Mouse (Mus musculus): Measurements from ENCODE around the gene Afap1l2.

The Afap1l2 gene

DNA sequence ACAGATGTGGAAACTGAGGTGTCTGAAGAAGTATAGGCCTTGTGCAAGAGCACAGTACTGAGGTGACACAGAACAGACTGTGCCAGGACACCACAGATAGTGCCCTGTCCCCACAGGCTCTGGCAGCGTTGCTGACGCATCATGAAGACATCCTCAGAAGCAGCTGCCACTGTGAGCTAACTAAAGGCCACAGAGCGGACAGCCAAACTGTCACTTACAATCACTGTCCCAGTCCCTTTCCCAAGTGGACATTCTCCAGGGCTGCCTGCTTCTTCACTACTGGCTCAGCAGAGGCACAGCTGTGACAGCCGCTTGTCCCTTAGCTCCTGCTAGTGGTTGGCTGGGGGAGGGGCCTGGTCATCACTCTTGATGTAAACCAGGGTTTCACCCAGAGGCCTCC lies 33.9 kb downstream of the Afap1l2 start:
- no peak for DNase-seq

DNA sequence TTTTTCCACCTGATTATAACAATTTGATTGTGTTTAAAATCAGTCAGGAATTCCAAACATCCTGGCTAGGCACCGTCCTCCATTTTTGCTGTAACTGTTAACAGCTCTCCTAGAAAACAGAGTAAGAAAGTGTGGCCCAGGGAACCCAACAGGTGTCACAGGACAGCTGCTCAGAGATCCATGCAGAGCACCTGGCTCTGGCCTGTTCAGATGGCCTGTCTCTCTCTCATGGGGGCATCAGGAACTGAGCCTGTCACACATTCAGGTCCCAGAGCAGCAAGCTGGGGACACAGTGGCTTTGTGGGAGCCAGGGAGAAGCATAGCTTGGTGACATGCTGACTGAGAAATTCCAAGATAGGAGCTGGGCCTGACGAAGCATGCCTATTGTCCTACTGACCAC lies 35.3 kb downstream of the Afap1l2 start:
- no peak for DNase-seq

DNA sequence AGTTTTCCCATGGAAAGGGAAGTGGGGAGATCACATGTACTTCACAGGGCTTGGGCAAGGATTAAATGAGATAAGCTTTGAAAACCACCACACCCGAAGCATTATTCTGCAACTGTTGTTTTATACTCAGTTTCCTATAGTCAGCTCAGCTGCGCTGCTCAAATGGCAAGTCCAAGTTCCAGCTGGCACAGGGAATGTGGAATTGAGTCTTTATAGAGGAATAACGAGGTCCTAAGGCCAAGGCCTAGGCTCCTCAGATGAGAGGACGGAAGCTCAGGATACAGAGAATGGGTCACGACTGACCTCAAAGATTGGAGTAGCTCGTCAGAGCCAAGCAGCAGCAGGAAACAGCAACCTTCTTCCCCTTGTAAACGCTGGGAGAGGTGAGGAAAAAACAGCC lies 36.7 kb downstream of the Afap1l2 start:
- DNase-seq, result peak; percentile 55 to 63

DNA sequence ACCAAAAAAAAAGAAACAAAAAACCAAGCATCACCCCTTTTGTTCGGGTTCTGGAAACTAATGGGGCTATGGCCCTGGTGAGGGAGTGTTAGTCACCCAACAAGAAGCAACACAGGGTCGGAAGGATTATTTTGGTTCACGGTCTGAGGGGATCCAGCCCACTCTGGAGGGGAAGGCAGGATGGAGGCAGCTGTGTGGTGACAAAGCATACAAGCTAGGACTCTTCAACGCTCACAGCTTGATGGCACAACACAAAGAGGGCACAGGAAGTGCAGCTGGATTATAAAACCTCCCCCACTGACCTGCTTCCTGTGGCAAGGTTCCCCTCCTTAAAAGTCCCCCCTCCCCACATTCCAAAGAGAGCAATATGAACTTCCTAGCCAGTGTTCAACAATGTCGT lies 44.2 kb downstream of the Afap1l2 start:
- DNase-seq, result no peak

DNA sequence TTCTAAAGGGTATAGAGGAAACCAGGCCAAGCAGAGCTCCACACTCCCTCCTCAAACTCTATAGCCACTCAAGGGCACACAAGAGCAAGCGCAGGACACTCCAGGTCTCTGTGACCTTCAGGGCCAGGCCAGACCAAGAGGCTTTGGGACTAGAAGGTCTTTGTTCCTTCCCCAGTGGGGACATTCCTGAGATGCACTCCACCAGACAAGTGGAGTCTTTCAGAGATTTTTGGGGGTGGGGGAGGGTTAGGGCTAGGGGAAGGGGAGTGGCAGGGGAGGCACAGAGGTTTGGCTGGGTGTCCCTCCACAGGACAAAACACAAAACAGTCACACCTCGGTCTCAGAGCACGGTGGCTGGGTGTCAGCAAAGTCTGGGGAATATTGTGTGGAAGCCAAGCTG lies 48.4 kb downstream of the Afap1l2 start:
- DNase-seq, result no peak

DNA sequence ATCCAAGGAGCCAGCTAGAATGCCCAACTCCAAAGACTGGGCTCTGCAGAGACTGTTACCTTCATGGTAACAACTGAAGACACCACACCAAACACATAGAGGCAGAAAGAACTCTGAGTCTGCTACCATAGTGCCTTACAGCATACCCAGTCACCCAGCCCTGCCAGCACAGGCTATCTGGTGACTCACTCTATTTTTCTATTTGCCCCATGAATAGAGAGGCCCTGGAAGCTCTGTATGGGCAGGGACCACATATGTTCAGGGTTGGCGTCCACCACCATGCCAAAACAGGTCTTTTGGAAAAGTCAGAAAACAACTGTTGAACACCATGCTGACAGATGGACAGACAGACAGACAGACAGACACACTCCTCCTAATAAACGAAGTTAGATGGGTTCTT lies 49.0 kb downstream of the Afap1l2 start:
- DNase-seq, result no peak

DNA sequence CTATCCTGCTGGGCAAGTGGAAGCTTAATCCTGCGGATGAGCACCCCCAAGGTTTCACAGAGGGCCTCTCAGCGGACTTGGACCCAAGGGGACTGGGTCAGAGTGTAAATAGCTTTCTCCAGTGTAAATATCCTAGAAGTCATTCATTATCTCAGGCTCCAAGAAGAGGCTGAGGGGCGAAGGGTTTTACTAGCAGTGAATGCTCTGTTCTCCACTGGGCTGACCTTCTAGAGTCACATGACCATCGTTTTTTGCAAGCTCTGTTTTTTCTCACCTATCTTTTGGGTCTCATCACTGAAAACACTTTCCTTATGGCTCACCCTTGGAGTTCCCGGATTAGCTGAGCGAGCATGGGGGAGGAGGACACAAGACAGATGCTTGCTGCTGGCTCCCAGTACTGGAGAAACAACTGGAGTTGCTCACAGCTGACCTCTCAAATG lies 49.4 kb downstream of the Afap1l2 start:
- peak; percentile 72 to 88 for DNase-seq

DNA sequence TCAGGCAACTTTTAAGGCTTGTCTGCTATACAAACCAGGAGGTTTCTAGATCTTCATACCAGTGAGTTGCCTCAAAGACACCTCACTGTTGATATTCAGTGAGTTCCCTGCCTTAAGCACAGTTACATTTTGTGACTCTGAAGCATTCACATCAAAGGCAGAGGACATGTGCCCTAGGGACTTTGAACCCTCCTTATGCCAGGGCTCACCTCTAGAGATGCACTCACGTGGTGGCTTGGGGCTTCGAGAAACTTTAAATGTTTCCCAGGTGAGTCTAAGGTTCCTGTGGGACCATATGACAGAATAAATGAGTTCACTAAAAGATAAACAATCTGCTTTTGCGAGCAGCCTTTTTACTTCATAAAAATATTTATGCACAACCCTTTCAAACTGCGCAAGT lies 50.0 kb downstream of the Afap1l2 start:
- DNase-seq, result peak; percentile 66 to 68

DNA sequence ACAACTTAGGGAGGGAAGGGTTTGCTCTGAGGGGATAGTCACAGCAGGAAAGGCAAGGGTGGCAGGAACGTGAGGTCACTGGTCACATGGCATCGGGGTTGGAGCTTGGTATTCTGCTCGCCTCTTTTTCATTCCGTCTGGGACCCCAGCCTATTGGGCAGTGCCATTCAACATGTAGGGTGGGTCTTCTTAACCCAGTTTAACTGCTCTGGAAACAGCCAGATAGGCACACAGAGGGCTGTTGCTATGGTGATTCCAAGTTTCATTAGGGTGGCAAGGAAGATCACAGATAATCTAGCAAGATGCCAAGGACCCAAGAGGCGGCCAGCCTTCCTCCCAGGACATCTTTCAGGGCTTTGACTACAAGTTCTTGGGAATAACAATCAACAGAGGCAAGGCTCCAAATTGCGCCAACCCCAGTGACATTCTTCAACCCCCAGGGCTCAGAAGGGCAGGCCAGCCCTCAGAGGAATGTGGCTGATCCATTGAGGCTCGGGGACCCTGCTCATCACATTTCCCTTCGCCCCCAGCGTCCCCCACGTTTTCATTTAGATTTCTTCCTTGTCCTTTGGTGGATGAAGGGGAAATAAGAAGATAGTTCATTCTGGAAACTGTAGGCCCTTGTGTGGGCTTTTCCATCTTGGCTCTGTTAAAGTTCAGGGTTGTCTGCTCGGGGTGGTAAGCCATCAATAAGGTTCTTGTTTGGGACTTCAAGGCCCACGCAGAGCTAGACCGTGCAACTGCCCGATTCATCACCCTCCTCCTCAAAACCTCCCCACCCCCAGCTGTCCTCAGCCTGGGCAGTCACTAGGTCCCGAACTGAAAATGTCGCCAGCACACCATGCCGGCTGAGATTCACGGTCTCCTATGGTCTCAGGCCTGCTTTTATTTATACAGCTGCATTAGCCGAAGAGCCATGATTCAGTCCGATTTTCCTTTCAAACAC lies 52.2 kb downstream of the Afap1l2 start:
- no peak for DNase-seq

DNA sequence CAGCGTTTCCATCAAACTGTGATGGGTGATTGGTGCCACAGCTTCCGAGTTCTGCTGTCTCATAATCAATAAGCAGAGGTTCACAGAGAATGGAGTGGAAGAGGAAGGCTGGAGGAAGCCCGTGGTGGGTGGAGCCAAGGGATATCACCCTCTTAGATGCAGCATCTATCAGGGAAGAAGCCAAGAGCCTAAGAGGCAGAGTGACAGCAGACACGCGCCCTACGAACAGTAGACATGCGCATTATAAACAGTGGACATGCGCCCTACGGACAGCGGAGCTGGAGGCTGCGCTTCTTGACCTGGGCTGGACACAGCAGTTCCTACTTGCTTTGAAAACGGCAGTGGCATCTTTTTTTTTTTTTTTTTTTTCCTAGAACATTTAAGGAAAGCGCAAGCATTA lies 53.2 kb downstream of the Afap1l2 start:
- no peak for DNase-seq

DNA sequence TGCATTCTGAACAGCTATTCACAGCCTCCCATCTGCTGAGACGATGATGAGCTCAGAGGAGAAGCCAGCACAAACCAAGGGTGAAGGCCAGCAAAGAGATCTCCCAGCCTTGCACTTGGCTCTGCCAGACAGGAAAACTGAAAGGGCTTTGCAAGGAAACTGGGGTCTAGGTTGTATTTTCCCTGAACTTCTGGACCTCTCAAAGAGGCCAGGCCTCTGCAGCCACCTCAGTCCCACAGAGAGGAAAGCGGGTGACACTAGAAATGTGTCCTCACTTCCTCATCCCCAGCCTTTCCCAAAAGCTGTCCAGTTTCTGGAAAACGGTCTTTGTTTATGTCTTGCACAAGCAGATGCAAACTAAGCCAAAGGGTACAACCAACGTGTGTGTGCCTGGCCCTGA lies 54.2 kb downstream of the Afap1l2 start:
- DNase-seq, result peak; percentile 29 to 32

DNA sequence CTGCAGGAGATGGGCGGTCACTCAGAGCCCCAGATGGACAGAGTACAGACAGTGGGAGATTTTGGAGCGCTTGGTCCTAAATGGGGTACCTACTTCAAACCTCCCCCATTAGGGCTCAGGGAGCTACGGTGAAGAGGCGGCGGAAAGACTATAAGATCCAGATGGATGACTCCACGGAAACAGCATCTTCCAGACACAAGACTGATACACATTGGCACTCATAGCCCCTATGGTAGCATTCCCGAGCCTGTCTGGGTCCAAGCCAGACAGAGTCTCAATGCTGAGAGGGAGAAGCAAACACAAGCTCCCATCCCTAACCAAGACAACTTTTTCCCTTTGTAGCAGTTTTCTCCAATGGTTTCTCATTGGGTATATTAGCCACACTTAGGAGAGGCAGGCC lies 57.2 kb downstream of the Afap1l2 start:
- no peak for DNase-seq

DNA sequence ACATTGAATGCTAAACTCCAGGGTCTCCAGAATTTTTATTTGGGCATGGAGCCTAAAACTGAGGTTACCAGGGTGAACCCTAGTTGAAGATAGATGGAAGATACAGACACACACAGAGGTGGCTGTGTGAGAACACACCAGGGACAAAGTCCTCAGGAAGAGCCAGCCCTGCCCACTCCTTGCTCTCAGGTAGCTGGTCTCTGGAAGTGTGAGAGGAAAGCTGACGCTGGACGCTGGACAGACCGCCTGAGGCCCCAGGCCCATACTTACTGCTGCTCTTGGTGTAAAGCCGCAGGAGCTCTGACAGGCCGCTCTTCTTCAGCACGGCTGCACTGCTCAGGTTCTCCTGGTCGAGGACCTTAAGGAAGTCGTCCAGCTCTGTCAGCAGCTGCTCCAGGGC lies 58.2 kb downstream of the Afap1l2 start:
- peak in 1 of 2 experiments; percentile 51 for DNase-seq

DNA sequence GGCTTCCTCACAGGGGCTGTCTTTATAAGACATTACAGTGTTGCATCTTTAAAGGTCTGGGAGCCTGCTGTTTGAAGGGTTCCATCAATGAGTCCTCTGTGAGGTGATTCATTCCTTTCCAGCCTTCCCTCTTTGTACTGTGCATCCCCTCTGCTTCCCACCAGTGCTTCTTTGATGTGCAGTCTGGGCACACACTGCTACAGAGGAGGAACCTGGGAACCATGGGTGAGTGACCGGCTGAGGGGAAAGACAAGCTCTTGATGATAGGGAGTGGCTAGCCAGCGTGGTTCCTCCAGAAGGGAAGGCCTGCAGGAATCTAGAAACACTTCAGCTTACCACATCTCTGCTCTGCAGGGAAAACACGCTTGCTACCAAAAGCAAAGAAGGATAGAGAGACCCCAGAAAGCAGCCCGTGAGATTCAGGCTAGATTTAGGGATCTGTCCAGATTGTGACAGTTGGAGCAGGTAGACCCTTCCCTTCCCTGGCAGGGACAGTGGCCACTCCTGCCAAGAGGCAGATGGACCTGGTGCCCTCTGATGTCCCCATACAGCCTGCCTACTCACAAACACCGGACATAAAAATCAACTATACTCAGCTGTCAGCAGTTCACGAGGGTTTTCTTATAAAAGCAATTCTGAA lies 59.9 kb downstream of the Afap1l2 start:
- DNase-seq, result no peak

DNA sequence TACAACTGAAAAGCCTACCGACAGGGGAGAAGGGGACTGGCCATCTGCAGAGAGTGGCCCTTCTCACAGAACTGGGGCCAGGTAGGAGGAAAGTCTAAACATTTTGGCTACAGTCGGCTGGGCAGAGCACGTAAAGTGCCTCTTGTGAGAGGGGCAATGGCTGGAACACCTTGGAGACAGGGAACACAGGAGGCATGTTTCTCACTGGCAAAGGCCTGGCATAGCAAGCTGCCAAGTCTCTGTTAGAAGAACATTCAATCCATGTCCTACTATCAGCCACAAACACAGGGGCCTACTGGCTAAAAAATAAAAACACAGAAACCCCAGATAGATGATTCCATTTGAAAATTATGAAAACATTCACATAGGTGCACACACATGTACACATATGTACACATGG lies 61.3 kb downstream of the Afap1l2 start:
- peak; percentile 44 to 55 for DNase-seq

DNA sequence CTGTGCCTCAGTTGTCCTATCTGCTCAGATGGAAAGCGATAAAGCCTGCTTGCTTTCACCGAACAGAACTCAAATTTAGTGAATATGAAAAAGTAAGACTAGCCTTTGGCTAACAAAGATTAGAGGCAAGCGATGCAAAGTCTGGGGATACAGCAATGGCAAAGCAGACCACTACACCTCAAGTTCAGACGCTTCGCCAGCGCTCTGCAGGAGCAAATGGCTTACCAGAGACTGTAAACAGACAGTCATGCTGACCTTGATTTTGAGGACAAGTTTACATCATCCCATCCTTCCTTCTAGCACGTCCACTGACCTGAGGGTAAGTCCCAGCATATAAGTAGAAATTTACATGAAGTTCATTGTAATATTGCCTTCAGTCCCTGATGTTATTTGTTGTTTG lies 61.8 kb downstream of the Afap1l2 start:
- DNase-seq, result no peak

DNA sequence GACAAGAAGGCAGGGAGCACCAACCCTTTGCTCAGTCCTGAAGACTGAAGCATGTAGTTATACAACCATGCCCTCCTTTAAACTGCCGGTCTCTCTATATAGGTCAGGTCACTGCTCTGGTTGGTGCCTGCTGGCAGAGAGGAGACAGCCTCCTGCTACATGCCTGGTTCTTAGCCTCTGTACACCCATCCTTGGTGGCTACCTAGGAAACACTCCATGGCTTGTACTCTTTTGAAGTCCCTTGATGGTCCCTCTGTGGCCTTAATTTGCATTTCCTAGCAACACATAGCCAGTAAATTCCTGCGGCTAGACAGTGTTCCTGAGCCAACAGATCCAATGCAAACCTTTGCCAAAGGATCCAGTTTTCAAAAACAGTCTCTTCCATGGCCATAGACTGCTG lies 62.4 kb downstream of the Afap1l2 start:
- no peak for DNase-seq

DNA sequence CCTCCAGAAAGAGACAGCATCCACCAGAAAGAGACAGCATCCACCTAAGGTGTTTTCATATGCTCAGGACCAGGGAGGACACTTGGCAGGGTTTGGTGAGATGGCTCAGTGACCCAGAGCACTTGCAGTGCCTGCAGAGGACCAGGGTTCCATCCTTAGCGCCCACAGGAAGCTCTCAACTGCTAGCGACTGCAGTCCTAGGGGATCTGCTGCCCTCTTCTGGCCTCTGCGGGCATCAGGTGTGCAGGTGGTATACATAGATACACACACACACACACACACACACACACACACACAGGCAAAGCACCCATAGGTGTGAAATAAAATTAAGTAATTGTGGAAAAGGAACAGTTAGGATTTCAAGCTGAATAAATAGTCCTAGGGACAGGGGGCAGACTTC lies 63.2 kb downstream of the Afap1l2 start:
- peak in 1 of 2 experiments; percentile 38 for DNase-seq

DNA sequence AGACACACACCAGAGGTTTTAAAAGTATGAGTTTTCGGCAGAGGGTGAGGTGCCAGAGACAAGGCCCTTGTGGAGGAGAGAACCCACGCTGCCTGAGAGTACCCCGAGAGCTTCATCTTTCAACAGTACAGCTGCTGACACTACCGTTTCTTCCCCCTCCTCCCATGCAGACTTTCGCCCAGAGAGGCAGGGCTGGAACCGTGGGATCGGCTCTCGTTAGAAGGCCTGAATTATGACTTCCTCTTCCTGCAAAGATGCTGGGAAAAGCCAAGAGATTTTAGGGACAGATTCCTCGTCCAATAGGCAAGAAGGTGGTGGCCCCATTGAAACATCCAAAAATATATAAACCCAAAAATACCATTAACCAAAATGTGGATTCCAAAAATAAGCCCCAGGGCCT lies 63.8 kb downstream of the Afap1l2 start:
- peak; percentile 60 to 77 for DNase-seq

DNA sequence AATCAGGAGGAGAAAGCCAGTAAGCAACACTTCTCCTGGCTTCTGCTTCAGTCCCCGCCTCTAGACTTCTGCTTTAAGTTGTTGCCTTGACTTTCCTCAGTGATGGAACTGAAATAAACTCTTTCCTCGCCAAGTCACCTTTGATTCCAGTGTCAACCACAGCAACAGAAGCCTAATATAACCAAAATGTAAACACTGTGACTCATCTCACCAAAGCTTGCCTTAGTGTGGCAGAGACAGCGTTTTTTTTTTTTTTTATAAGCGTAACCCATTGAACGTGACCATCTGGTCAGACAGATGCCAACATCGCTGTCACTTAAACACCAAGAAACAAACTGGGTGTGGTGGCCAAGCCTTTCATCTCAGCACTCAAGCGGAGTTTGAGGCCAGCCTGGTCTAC lies 65.8 kb downstream of the Afap1l2 start:
- no peak for DNase-seq

DNA sequence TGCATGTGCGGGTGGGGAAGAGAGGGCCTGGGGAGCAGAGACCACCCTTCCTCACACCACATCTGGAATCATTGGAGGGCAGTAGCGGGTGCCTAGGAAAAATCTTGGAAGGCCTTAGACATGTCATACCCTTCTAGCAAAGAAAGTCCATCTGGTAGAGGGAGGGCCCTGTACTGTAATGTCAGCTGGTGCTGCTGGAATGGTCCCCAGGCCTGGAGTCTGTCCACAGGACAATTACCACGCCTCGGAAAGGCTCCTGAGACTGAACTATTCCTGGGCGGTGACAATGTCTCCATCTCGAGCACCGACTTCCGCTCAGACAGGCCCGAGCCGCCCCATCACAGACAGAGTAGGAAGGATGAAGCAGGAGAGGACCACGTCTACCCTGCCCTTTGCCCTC lies 67.5 kb downstream of the Afap1l2 start:
- DNase-seq, result peak; percentile 45 to 50

DNA sequence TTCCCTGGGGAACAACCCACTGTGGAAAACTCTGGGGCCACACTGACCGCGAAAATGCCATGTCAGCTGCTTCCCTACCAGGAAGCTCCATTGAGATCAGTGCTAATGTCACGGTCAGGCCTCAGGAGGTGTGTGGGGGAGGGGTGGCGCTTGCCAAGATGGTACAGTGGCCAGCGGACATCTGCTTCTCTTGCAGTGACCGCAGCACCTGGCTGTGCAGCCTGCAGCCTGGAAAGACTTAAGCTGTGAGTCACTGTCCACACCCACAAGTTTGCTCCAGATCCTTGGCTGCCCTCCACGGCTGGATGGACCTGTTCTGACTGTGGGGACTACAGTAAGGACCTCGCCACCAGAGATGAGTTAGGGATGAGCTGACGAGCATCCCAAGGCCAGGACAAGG lies 68.2 kb downstream of the Afap1l2 start:
- peak; percentile 79 to 89 for DNase-seq

DNA sequence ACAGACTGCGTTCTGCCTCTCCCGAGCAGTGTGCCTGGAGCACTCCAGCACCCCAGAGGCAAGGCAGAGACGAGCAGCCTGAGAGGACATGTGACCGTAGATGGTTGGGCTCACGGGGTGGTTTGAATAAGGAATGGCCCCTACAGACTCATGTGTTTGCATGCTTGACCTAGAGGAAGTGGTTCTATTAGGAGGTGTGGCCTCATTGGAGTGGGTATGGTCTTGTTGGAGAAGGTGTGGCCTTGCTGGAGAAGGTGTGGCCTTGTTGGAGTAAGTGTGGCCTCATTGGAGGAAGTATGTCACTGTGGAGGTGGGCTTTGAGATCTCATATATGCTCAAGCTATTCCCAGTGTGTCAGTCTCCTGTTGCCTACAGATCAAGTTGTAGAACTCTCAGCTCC lies 70.1 kb downstream of the Afap1l2 start:
- no peak for DNase-seq

DNA sequence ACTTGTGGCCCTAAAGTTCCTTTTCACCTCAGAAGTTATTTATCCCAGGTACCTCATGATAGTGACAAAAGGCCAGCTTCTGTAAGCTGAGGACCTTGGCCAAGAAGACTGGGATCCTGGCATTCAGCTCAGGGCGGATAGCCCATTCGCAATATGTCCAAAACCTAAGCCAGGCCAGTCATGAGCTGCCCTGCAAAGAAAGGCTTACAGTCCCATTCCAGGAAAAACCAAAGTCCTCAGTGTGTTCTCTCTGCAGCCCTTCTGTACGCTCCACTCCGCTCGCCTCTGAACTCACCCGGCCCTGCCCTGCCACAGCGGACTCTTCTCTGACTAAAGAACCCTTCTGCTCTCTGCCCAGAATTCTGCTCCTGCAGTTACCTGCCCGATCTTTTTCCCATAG lies 71.8 kb downstream of the Afap1l2 start:
- peak in 1 of 2 experiments; percentile 59 for DNase-seq
